Mouse (Mus musculus) G1E (cell line): ENCODE measurements around the gene Csgalnact2. TPM values are rescaled to one million over a fixed set of nuclear protein-coding genes. Genes with fewer than 3 reads are reported as not detected.

ENCODE experiments used
- ATAC-seq: 2 replicates; pipeline ENCODE4 v1.8.0; 2016; ENCODE audit warnings: mild to moderate bottlenecking; ENCODE audit not compliant: insufficient number of reproducible peaks, poor library complexity, low FRiP score, severe bottlenecking; ENCODE audit errors: extremely low read depth
- DNase-seq: peaks from one replicate; pipeline ENCODE4 v3.0.0; 2012; ENCODE audit warnings: low spot score
- H3K27me3 ChIP-seq: 2 replicates; pipeline ENCODE4 v1.6.1; 2012; ENCODE audit warnings: mild to moderate bottlenecking, low read length, inconsistent platforms; ENCODE audit not compliant: insufficient read depth
- H3K36me3 ChIP-seq: replicated peaks from 2 replicates; pipeline ENCODE3; 2012; ENCODE audit warnings: mild to moderate bottlenecking, inconsistent platforms
- H3K4me1 ChIP-seq: 2 replicates; pipeline ENCODE4 v1.6.1; 2012; ENCODE audit warnings: low read depth, low read length, inconsistent platforms, mixed read lengths; ENCODE audit not compliant: insufficient read depth
- H3K4me3 ChIP-seq: 2 replicates; pipeline ENCODE4 v1.5.1; 2012; ENCODE audit warnings: low read depth, mild to moderate bottlenecking, inconsistent platforms, low read length, moderate library complexity, mixed read lengths
- H3K9me3 ChIP-seq: replicated peaks from 2 replicates; pipeline ENCODE4 v1.6.1; 2012; ENCODE audit warnings: inconsistent platforms
- CTCF ChIP-seq: IDR thresholded peaks from 2 replicates; pipeline ENCODE4 v1.5.1; 2012; ENCODE audit warnings: low read depth, low read length, inconsistent platforms, mixed read lengths
- GATA1 ChIP-seq: IDR thresholded peaks from 2 replicates; pipeline ENCODE4 v1.6.1; 2012; ENCODE audit warnings: borderline replicate concordance, low read length, inconsistent platforms, mixed read lengths
- GATA2 ChIP-seq: IDR thresholded peaks from 2 replicates; pipeline ENCODE4 v1.6.1; 2012; ENCODE audit warnings: low read depth, low read length, inconsistent platforms, borderline replicate concordance
- POLR2AphosphoS5 ChIP-seq: IDR thresholded peaks from 2 replicates; pipeline ENCODE4 v1.6.1; 2012; ENCODE audit warnings: low read depth, low read length, inconsistent platforms; ENCODE audit not compliant: insufficient replicate concordance
- TAL1 ChIP-seq: conservative IDR thresholded peaks from 2 replicates; pipeline ENCODE4 v1.6.1; 2012; ENCODE audit warnings: low read depth, low read length, inconsistent platforms, mixed read lengths
- polyA plus RNA-seq: library from polyadenylated mRNA; stranded (reverse); fragments of >175 nt; gene quantifications from 2 replicates; pipeline ENCODE4 v1.2.3, GENCODE M21; 2012
- total RNA-seq, 2 experiments: library from RNA; stranded (forward) in 1 of 2; stranded (reverse) in 1 of 2; fragments of 200-1000 nt in 1 of 2; fragments of >200 nt in 1 of 2; fragmentation: Nextera tagmentation in 1 of 2; gene quantifications; 2 replicates each; pipeline ENCODE4 v1.2.3; 2014 to 2017

Gene Csgalnact2
- total and polyA plus RNA-seq, 3 experiments = 4.5 to 38.0 (median 35.4) TPM

GRCm38 (mm10) chr6:118076748-118077147 is 62.2 kb downstream of the Csgalnact2 start:
- DNase-seq (no peak), ATAC-seq (no peak)
- Histone ChIP-seq H3K36me3 (no peaks in the 10 kb centered on the region), H3K4me1 (no peaks in the 10 kb centered on the region), H3K27me3 (peaks cover 6% of the 10 kb centered on the region; the same call in 1 of the 2 replicates), H3K4me3 (no peak overlapping the region), H3K9me3 (no peaks in the 10 kb centered on the region)
- TF ChIP-seq POLR2AphosphoS5 (no peak), GATA1 (no peak), TAL1 (no peak), GATA2 (no peak)

- TF ChIP-seq CTCF (no peak), GATA1 (no peak), POLR2AphosphoS5 (no peak), GATA2 (no peak), TAL1 (no peak)
- DNase-seq = no peak
- H3K4me3 ChIP-seq = no peak overlapping the region
- H3K27me3 ChIP-seq = peaks cover 6% of the 10 kb centered on the region; the same call in 1 of the 2 replicates
- no peaks in the 10 kb centered on the region for H3K36me3 ChIP-seq
- H3K9me3 ChIP-seq = no peaks in the 10 kb centered on the region
- no peaks in the 10 kb centered on the region for H3K4me1 ChIP-seq
- ATAC-seq = no peak
Measured at GRCm38 (mm10) chr6:118076256-118076655, 62.7 kb downstream of the Csgalnact2 start.

GRCm38 (mm10) chr6:118074151-118074550 is 64.8 kb downstream of the Csgalnact2 start:
- H3K27me3 ChIP-seq = peaks cover 6% of the 10 kb centered on the region; the same call in 1 of the 2 replicates
- H3K9me3 ChIP-seq = no peaks in the 10 kb centered on the region
- TF ChIP-seq GATA1 (no peak), TAL1 (no peak), CTCF (no peak), POLR2AphosphoS5 (no peak), GATA2 (no peak)
- H3K4me1 ChIP-seq = no peaks in the 10 kb centered on the region
- ATAC-seq = no peak
- H3K36me3 ChIP-seq = no peaks in the 10 kb centered on the region
- no peak for DNase-seq
- no peak overlapping the region for H3K4me3 ChIP-seq

- DNase-seq = no peak
- H3K27me3 ChIP-seq = peaks cover 4% of the 10 kb centered on the region; the same call in 1 of the 2 replicates
- no peak for TF ChIP-seq CTCF
- TF ChIP-seq GATA1 = no peak
- no peak for TF ChIP-seq GATA2
- TF ChIP-seq POLR2AphosphoS5 = no peak
- TF ChIP-seq TAL1 = no peak
- H3K9me3 ChIP-seq = no peaks in the 10 kb centered on the region
- H3K4me1 ChIP-seq = no peaks in the 10 kb centered on the region
- no peaks in the 10 kb centered on the region for H3K36me3 ChIP-seq
- H3K4me3 ChIP-seq = no peak overlapping the region
- no peak for ATAC-seq
Measured at GRCm38 (mm10) chr6:118072176-118072575, 66.8 kb downstream of the Csgalnact2 start.

- H3K27me3 ChIP-seq = peaks cover 8% of the 10 kb centered on the region; the same call in 1 of the 2 replicates
- TF ChIP-seq GATA1 = no peak
- no peak for TF ChIP-seq POLR2AphosphoS5
- TF ChIP-seq GATA2 = no peak
- TF ChIP-seq CTCF = no peak
- no peak for TF ChIP-seq TAL1
- H3K9me3 ChIP-seq = no peaks in the 10 kb centered on the region
- ATAC-seq (no peak), DNase-seq (no peak)
- no peaks in the 10 kb centered on the region for H3K36me3 ChIP-seq
- H3K4me3 ChIP-seq = no peak overlapping the region
- no peaks in the 10 kb centered on the region for H3K4me1 ChIP-seq
Measured at GRCm38 (mm10) chr6:118071416-118071815, 67.5 kb downstream of the Csgalnact2 start.

GRCm38 (mm10) chr6:118071013-118071350 is 68.0 kb downstream of the Csgalnact2 start:
- no peaks in the 10 kb centered on the region for H3K9me3 ChIP-seq
- ATAC-seq (no peak), DNase-seq (no peak)
- H3K36me3 ChIP-seq = no peaks in the 10 kb centered on the region
- H3K27me3 ChIP-seq = peaks cover 12% of the 10 kb centered on the region; the same call in 1 of the 2 replicates
- no peaks in the 10 kb centered on the region for H3K4me1 ChIP-seq
- H3K4me3 ChIP-seq = no peak overlapping the region
- TF ChIP-seq POLR2AphosphoS5 (no peak), GATA1 (no peak)
